Mouse (Mus musculus) neutrophil, adult 65 days (primary cell): ENCODE measurements around the gene Mast3. TPM values are rescaled to one million over a fixed set of nuclear protein-coding genes. Genes with fewer than 3 reads are reported as not detected.

ENCODE experiments used
- total RNA-seq: library from RNA; stranded (reverse); gene quantifications from 2 replicates; pipeline ENCODE4 v1.2.4, GENCODE M21; 2023

Gene Mast3
- 167 and 180 TPM in 2 replicates for total RNA-seq

DNA sequence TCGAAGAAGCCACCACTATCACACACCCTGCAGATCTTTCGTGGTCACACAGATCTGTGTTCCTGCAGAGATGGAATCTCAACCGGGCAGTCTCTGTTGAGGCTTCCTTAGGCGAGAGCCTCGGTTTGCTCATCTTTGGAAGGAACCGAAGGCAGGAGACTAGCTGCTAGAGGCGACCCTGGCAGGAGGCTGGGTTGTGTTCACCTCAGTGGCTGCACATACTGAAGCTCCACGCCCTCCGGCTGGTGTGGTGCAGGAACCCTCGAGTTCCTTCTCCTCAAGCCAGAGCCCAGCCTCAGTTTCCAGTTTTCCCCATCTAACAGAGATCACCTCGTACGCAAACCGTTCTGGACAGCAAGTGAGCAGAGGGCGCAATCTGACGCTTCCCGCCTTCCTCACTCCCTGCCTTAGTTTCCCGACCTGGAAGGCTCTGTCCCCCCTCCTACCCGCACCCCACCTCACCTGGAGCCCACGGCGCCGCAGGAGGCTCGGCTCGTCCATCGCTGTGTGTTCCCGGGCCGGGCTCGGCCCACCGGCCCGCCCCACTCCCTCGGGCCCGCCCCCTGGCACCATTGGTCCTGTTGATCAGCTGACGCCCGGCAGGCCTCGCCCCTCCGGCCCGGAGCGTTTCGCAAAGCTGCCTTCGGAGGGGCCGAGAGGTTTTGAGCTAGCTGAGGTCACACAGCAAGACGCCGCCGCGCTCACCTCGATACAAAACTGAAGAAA, at the start of gene Mast3:
Gene Mast3, minus strand, starts transcription at position 574 of the 726 bp plus-strand sequence.

DNA sequence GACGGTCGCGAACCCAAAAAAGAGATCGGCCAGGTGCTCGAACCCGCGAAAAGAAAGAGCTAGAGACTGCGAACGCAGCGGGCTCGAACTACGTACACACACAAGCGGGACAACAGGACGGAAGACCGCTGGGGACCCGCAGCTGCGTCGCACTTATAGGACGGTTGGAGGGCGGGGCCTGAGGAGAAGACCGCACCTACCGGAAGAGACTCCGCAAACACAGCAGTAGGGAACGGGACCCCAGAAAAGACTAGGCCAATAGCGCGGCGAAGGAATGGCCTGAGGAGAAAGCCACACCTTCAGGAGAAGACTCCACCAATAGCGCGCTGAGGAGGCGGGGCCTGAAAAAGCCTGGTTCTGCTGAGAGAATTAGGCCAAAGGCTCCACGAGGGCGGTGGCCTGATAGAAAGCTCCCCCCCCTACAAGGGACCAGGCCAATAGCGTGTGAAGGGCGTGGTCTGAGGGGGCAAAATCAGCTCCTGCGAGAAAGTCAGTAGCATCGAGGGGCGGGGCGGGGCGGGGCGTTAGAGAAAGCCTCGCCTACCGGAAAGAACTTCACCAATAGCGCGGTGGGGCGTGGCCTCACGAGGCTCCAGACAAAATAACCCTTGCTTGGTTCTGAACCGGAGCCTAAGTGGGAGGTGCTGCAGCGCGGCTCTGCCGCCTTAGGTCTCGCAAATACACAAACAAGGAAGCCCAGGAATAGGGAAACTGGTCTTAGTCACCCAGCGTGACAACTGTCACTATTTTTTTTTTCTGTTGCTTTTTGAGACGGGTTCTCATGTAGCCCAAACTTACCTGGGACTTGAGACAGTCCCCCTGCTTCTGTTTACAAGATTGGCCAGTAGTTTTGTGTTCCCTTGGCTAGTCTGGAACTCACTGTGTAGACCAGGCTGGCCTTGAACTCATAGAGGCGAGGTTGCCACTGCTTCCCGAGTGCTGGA, 34.8 kb upstream of the Mast3 start, which contains the start of gene Arrdc2:
Gene Arrdc2, minus strand, starts transcription at position 313 of the 944 bp plus-strand sequence.

DNA sequence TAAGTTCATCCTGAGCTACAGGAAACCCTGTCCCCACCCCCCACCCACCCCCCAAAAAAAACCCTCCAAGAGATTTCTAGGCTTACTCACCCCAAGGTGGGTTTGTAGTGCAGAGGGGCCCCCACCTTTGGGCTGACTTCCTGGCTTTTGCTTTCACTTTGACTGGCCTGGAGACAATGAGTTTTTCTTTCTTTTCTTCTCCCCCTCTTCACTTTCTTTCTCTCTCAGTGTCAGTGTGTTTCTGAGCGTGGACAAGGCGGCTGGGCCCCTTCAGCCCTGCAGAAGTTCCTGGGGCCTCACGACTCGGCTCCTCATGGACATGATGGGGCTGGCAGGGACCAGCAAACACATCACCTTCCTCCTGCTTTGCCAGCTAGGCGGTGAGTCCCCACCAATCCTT, 3.4 kb upstream of the Mast3 start, which contains the start of gene Il12rb1:
Gene Il12rb1, plus strand, starts transcription at position 211 of the 400 bp plus-strand sequence.

DNA sequence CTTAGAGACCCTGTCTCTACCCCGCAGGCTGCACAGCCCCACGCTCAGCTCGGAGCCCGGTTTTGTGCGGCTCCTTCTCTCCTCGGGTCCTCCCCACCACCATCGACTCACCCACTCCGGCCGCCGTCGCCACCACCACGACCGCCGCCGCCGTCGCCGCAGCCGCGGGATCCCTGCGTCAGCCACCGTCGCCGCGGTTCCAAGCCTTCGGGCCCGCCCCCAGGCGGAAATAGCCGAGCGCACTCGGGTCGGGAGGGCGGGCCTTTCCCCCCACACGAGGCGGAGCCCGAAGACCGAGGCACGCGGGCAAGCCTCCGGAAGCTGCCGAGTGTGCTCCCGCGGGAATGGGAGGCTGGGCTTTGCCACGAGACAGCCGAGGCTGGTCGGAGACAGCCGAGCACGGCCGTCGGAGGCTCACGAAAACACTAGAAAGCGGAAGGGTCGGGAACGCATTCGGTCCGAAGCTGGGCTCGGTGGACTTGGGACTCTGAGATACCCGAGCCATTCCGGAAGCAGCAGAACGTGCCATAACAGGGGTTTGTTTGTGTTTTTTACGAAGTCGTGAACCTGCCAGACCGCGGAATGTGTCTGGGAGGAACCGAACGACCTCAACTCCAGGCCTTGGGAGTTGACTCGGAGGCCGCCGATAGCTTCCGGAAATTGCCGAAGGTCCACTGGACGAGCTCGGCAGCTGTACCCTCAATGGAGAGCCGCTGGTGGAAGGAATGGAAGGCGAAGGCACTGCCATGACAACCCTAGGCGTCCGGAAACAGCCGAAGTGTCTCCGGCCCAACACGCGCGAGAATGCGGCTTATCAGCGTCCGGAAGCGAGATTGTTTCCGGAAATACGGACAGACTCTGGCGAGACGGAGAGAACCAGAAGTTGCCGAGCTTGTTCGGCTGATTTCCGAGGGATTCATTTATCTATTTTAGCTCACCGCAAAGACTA, 28.1 kb downstream of the Mast3 start, which contains the start of gene Pik3r2:
Gene Pik3r2, minus strand, starts transcription at position 218 of the 949 bp plus-strand sequence.

DNA sequence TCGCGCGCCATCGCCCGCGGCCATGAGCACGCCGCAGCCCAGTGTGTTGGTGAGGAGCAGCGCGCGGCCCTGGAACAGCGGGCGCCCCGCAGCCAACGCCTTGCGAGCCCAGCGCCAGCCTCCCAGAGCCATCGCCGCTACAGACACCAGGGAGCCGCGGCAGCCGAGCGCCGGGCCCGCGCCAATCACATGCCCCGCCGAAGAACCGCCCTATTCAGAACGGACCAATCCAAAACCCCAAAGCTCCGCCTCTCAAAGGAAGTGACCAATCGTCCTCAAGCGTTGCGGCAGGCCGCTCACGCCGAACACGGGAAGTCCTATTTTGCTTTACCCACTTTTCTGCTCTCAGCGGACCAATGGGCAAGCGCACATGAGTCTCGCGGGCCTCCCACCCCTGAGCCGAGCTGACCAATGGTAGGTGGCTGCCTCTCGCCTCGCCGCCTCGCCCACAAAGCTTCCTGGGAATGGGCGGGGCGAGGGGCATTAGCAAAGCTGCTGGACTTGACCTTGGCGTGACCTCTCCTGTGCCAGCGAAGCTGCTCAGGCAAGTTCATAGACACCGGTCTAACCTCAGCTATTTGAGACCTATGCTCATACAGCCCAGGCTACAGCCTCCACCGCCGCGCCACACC, 44.0 kb downstream of the Mast3 start, which contains the start of gene Mpv17l2:
Gene Mpv17l2, minus strand, starts transcription at position 172 of the 632 bp plus-strand sequence.

DNA sequence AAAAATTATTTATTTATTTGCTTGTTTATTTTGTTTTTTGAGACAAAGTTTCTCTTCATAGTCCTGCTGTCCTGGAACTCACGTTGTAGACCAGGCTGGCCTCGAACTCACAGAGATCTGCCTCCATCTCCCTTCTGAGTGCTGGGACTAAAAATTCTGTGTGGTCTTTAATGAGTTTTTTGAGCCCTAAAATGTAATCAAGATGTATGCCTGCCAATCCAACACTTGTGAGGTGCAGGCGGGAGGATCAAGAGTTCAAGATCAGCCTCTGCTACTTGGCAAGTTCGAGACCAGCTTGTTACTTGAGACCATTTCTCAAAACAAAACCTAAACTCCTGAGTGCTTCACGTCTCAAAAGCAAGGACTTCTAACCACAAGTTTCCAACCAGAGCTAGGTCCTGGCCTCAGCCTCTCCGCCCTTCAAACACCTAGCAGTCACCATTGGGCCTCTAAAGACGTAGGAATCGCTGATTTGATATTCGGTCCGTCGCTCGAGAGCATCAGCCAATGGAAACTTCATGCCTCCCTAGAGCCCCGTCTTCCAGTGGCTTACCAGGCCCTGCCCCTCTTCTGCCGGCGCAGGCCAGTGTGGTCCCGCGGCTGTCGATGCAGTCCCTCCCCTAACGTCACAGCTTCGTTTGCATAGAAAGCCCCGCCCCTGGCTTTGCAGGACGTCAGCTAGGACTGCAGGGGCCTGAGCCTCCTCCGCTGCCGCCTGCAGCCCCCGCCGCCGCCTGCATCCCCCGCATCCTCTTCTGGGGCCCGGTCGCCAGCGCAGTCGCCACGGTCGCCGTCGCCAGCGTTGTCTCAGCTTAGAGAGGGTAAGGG, 50.6 kb downstream of the Mast3 start, which contains the start of gene Rab3a:
Gene Rab3a, plus strand, starts transcription at position 637 of the 828 bp plus-strand sequence.

Other genes starting within 250 kb of the Mast3 start
- 36.8 and 37.0 TPM in 2 replicates for gene Isyna1, start 210.7 kb downstream of the Mast3 start, total RNA-seq
- gene Ssbp4, start 196.2 kb downstream of the Mast3 start, total RNA-seq, result 61.1 and 64.5 TPM in 2 replicates
- 118 and 126 TPM in 2 replicates for gene Lrrc25, start 188.9 kb downstream of the Mast3 start, total RNA-seq
- gene Gdf15, start 172.6 kb downstream of the Mast3 start, total RNA-seq, result 0.66 TPM in 2 replicates
- gene Pgpep1, start 144.7 kb downstream of the Mast3 start, total RNA-seq, result 1.2 and 3.4 TPM in 2 replicates
- 33.3 and 36.4 TPM in 2 replicates for gene Lsm4, start 131.8 kb downstream of the Mast3 start, total RNA-seq
- 770 and 908 TPM in 2 replicates for gene Jund, start 106.1 kb downstream of the Mast3 start, total RNA-seq
- gene Iqcn, start 101.6 kb downstream of the Mast3 start, total RNA-seq, result 2.7 and 3.1 TPM in 2 replicates
- gene Gm3336, start 86.5 kb downstream of the Mast3 start, total RNA-seq, result 0.39 TPM in 1 of 2 replicates, not detected in the other
- gene Pde4c, start 81.3 kb downstream of the Mast3 start, total RNA-seq, result 0.41 and 0.51 TPM in 2 replicates
- 1.3 and 2.0 TPM in 2 replicates for gene Rab3a, start 50.4 kb downstream of the Mast3 start, total RNA-seq
- 12.1 and 18.3 TPM in 2 replicates for gene Mpv17l2, start 44.1 kb downstream of the Mast3 start, total RNA-seq
- gene Pik3r2, start 28.3 kb downstream of the Mast3 start, total RNA-seq, result 16.9 and 17.2 TPM in 2 replicates
- gene Il12rb1, start 3.4 kb upstream of the Mast3 start, total RNA-seq, result 0.63 and 0.98 TPM in 2 replicates
- gene Arrdc2, start 34.7 kb upstream of the Mast3 start, total RNA-seq, result 13.1 and 14.2 TPM in 2 replicates
- gene Kcnn1, start 58.2 kb upstream of the Mast3 start, total RNA-seq, result not detected in 2 replicates
- 28.6 and 33.1 TPM in 2 replicates for gene Ccdc124, start 68.9 kb upstream of the Mast3 start, total RNA-seq
- gene Slc5a5, start 87.7 kb upstream of the Mast3 start, total RNA-seq, result not detected in 2 replicates
- 831 and 972 TPM in 2 replicates for gene Rpl18a, start 92.4 kb upstream of the Mast3 start, total RNA-seq
- gene Map1s, start 100.9 kb upstream of the Mast3 start, total RNA-seq, result 19.7 and 30.6 TPM in 2 replicates